In genomic region chr8:60954281-60955014, GRCm38 (mm10) we compare ENCODE assay signal across 8 mouse cellular contexts. TPM values are rescaled to one million over a fixed set of nuclear protein-coding genes. Genes with fewer than 3 reads are reported as not detected.
DNase-seq lines count a peak whose midpoint lies in the region; ATAC-seq and TF ChIP-seq lines count a peak whose summit lies in the region.

No protein-coding gene starts in this region.

- H3K4me2 ChIP-seq in hindbrain, embryonic 16.5 days (ENCODE audit: low read length): peak overlapping the region; percentile 56

- peak; percentile 69; the same call in 1 of the 2 replicates for TF ChIP-seq POLR2A in cortical plate, adult 2 months (IDR thresholded peaks at IDR 0.05; ENCODE audit: extremely low read depth, insufficient read depth, low read length)

- no peak for TF ChIP-seq CTCF in cortical plate, adult 2 months (IDR thresholded peaks at IDR 0.05; ENCODE audit: extremely low read depth, insufficient read depth, low read length)
- no peak for TF ChIP-seq CTCF in gastrocnemius, adult 2 months (IDR thresholded peaks at IDR 0.05)

- peak; percentile 98 for ATAC-seq in hindbrain, embryonic 16.5 days

- peak; percentile 86 to 94 for DNase-seq in adrenal gland, adult (ENCODE audit: inconsistent age in 2 of 2, low spot score in 1 of 2)
- peak; percentile 68 for DNase-seq in gastrocnemius, adult 2 months
- DNase-seq in left cerebral cortex, adult 11 months (ENCODE audit: low spot score): peak; percentile 85
- DNase-seq in lung, postnatal 36 days: peak; percentile 83
- peak; percentile 61 for DNase-seq in retina, postnatal 7 days (ENCODE audit: low read depth, low spot score)
- no peak for DNase-seq in T-cell, adult 2 months (ENCODE audit: low spot score)

- peak overlapping the region; percentile 63 for H3K27ac ChIP-seq in cortical plate, adult 2 months (ENCODE audit: insufficient read depth, low read length)
- H3K27ac ChIP-seq in gastrocnemius, adult 2 months: peak overlapping the region; percentile 93
- peak overlapping the region; percentile 87 for H3K27ac ChIP-seq in hindbrain, embryonic 16.5 days (ENCODE audit: low read depth, low read length)

- no peaks in the 10 kb centered on the region for H3K27me3 ChIP-seq in hindbrain, embryonic 16.5 days (replicated peaks; ENCODE audit: control insufficient read depth, insufficient read depth, low read length)

- H3K9me3 ChIP-seq in hindbrain, embryonic 16.5 days (ENCODE audit: control insufficient read depth, low read length): no peaks in the 10 kb centered on the region

- peak overlapping the region; percentile 52 for H3K4me3 ChIP-seq in cortical plate, adult 2 months (ENCODE audit: insufficient read depth, low read length)
- H3K4me3 ChIP-seq in gastrocnemius, adult 2 months: peak overlapping the region; percentile 78
- H3K4me3 ChIP-seq in hindbrain, embryonic 16.5 days (ENCODE audit: low read length): peak overlapping the region; percentile 41

- H3K4me1 ChIP-seq in cortical plate, adult 2 months (ENCODE audit: control insufficient read depth, insufficient read depth, low read length): peaks cover 1% of the 10 kb centered on the region; the same call in 1 of the 2 replicates
- H3K4me1 ChIP-seq in hindbrain, embryonic 16.5 days (ENCODE audit: control insufficient read depth, insufficient read depth, low read depth, low read length): peaks cover 7% of the 10 kb centered on the region

- 1% methylated on average over 15 of the region's 15 CpGs for WGBS in hindbrain, embryonic 16.5 days

- no peaks in the 10 kb centered on the region for H3K36me3 ChIP-seq in hindbrain, embryonic 16.5 days (ENCODE audit: control insufficient read depth, insufficient read depth, low read length)

- intact Hi-C loops in gastrocnemius, adult 2 months (cut with DNase I): no loop called here

- H3K9ac ChIP-seq in hindbrain, embryonic 16.5 days (ENCODE audit: low read depth, low read length): peak overlapping the region; percentile 57

RNA-seq across cellular contexts. Expression of gene Clcn3, which starts 28.7 kb away (rescaled TPM):
- polyA plus RNA-seq in cortical plate, adult 2 months (2012; rRNA removed): 69.5 and 71.5 TPM in 2 replicates
- total RNA-seq in gastrocnemius, adult 2 months (2021): 10 to 100 TPM; 27.5 to 37.4 TPM
- 79.0 and 79.5 TPM in 2 replicates for polyA plus RNA-seq in hindbrain, embryonic 16.5 days (2015; fragmentation: Nextera tagmentation; extraction: Ambion mirVana)

RNA-seq across cellular contexts. Expression of gene Nek1, which starts 38.5 kb away (rescaled TPM):
- 28.4 and 29.9 TPM in 2 replicates for polyA plus RNA-seq in cortical plate, adult 2 months (2012; rRNA removed)
- 1 to 10 TPM; 3.8 to 4.7 TPM for total RNA-seq in gastrocnemius, adult 2 months (2021)
- 26.4 and 30.3 TPM in 2 replicates for polyA plus RNA-seq in hindbrain, embryonic 16.5 days (2015; fragmentation: Nextera tagmentation; extraction: Ambion mirVana)
